Mouse (Mus musculus) cerebellum, postnatal 25 days (tissue): Measurements from ENCODE around the gene App.

Source experiments
- DNase-seq, 2 experiments: peaks; one replicate each; pipeline ENCODE4 v3.0.0; 2021; ENCODE audit warnings: mixed read lengths in 2 of 2

App gene

DNA sequence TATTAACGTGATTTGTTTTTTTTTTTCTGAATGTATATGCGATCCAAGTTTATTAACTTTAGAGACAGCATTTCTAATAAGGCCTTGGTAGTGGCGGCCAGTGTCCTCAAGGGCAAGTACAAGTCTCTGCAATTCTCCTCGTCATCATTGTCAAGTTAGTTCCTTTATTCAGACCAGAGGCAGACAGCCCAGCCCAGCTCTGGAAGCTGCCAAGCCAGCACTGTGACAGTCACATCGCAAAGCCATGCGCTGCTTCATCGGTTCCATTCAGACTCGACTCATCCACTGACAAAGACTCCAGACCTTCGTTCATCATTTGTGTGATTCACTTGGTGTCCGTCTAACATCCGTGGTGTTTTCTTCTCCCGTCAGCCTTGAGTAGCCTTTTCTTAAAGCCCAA is 100.9 kb downstream of the App start:
- DNase-seq = no peak

DNA sequence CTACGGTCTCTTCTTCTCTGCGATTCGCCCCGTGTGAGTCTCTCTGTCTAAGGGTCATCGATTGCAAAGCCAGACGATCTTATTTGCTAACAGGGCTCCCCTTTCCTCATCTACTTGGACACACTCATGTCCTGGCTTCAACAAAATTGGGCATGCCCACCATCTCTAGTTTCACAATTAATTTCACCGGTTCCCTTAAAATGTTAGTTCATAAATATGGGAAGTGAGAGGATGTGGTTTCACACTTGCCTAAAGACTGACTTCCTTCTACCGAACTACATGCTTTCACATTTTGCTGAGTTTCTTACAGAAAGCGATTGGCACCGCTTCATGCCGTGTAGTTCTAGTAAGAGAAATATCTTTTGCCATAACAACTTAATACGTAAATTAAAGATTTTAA is 101.8 kb downstream of the App start:
- DNase-seq = no peak

DNA sequence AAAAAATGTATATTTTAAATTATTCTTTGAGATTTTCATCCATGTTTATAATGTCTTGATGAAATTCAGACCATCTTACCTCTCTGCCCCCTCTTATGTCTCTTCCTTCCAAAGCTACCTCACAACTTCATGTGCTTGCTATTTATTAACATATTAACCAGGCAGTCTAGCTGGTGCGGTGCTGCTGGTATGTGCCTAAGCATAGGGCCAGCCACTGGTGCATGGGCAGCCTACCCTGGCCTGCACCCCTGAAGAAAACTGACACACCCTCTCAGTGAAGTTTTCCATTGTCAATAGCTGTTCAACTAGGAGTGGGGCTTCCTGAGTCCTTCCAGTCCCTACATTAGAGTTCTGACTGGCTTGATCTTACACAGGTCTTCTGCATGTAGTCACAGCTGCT is 102.3 kb downstream of the App start:
- no peak for DNase-seq

DNA sequence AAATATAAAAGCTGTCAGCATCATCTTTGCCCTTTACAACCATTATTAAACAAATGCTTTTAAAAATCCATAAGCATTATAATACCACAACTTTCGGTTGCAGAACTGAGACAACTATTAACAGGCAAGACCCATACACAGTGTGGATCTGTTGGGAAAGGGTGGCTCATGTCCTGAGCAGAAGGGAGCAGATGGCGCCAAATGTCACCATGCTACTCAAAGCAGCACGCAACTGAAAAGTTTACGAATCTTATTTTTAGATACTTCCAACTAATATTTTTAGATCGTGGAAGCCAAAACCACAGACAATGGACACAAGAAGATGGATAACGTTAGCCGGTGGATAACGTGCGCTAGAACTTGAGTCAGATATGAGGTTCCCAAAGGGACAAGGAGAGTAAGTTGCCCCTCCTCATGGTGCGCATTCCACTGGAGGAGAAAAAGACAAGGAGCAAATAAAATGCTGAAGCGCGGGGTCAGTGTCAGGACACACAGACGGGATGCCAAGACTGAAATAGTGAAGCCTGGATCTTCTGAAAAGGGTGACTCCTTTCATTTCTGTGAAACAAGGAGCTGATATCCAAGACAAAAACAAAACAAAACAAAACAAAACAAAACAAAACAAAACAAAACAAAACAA is 106.2 kb downstream of the App start:
- peak; percentile 61 to 78 for DNase-seq

DNA sequence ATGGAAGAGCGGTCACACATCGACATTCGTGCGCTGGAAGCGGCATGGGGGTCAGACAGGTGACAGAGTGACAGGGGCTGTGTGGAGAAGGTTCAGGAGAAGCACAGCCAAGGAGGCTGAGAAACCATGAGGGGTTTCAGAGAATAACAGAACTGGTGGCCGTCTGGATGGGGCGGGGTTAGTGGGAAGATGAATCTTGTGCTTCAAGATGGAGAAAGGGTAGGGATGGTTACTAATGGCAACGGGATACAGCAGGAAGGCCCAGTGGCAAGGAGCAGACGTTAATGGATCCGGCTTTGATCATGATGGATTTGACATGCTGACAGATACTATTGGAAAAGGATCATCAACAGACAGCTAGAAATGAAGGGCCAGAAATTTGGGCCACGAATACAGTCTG is 107.3 kb downstream of the App start:
- DNase-seq = no peak

DNA sequence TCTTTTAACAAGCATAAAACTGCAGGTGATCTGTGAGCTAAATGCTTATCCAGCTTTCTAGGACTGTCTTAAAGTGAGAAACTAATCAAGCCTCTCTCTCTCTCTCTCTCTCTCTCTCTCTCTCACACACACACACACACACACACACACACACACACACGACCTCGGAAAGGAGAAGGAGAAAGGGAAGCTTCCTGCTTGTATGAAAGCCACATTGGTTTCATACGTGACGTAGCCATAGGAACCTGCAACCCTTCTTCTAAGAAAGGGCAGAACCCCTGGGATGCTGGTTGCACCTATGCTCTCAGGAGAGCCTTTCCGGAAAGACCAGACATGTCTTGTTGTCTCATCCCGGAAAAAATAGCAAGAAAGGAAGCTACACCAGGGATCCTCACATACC is 108.8 kb downstream of the App start:
- no peak for DNase-seq

DNA sequence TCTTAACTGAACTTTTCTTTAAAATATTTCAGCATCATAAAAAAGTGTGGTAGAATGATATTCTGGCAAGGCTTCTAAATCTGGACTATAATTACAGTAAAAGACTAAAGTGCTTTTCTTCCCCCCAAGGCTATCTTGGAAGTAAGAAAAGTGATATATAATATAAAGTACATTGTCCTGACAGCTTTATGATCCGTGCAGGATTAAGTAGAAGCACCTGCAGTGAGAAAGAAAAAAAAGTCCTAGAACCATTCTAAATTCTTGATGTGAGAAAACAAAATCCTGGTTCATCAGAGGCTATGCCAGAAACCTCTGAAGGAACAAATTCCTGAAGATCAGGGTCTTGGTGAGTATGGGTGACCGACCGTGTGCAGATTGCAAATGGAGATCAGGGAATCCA is 110.8 kb downstream of the App start:
- DNase-seq = no peak

DNA sequence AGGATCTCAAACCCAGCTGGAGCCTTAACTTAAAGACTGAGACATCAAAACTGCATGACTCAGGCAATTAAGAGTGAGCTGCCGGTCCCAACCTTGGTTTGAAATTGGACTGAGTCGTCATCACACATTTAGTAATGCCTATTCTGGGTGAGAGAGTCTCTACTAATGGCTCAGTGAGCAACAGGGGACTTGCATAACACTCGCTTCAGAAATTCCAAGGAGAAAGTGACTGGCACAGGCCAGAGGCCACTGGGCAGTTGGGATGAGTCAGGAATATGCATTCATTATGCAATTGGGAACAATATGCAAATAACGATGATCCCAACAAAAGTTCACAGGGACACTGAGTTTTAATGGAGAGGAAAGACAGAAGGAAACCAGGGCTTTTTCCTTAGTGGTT is 111.8 kb downstream of the App start:
- no peak for DNase-seq

DNA sequence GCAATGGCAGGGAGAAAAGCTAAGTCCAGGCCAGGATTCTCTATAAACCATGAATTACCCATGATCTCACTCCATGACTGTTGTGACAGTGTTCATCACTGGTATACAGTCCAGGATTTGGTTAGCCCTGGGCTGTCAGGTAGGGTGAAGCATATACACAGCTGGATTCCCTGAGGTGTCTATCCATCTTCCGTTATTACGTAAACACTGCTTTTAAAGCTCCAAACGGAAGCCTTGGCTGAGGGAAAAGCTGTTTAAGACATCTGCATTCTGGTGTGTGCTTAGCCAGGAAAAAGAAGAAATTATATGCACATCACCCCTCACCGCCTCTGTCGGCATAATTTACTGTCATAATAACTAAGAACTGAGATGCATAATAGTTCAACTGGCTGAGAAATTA is 115.4 kb downstream of the App start:
- DNase-seq = no peak

DNA sequence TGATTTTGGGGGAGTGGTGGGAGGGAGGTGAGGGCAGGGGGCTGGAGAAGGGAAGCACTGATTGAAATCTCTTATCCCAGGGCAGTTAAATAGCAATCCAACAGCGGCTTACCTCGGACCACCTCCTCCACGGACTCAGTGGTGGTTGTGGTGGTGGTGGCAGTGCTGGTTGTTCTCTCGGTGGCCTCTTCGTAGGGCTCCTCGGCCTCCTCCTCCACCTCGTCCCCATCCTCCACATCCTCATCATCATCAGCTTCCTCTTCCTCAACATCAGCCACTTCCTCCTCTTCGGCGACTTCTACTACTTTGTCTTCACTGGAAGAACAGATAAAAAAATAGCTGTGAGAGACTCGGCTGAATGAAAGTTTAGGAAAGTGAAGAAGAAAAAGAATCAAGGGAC is 117.4 kb downstream of the App start:
- DNase-seq = no peak

DNA sequence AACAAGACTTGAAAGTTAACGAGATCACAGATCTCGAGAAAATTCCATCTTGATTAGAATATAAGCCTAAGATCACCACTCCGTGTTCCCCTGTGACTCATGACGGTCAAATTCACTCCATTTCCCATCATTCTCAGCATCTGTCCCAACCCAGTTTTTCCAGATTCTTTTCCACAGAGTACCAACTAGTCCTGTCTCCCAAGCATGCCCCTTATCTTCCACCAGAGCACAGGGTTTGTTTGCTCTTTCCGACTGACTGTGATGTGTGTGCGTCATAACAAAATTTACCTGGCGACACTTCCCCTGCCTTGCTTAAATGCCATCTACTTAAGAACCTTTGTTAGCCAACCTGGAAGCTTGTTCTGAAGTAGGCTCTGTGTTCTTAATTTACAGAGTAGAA is 119.6 kb downstream of the App start:
- no peak for DNase-seq

DNA sequence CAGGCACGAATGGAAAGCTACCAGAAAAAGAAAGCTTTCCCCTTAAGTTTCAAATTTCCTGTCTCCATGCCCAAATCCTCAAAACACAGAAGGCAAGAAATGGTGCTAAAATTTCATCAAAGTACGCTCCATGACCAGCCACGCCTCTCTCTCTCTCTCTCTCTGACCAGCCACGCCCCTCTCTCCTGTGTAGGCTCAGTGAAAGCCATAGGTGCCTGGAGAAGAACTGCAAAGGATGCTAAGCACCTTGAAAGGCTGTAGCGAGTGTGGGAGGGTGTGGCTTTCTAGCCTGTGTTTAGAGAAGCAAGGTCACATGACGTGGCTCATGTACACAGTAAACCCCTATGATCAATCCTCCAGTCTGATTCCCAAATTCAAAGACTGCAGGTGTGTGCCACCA is 126.3 kb downstream of the App start:
- no peak for DNase-seq

DNA sequence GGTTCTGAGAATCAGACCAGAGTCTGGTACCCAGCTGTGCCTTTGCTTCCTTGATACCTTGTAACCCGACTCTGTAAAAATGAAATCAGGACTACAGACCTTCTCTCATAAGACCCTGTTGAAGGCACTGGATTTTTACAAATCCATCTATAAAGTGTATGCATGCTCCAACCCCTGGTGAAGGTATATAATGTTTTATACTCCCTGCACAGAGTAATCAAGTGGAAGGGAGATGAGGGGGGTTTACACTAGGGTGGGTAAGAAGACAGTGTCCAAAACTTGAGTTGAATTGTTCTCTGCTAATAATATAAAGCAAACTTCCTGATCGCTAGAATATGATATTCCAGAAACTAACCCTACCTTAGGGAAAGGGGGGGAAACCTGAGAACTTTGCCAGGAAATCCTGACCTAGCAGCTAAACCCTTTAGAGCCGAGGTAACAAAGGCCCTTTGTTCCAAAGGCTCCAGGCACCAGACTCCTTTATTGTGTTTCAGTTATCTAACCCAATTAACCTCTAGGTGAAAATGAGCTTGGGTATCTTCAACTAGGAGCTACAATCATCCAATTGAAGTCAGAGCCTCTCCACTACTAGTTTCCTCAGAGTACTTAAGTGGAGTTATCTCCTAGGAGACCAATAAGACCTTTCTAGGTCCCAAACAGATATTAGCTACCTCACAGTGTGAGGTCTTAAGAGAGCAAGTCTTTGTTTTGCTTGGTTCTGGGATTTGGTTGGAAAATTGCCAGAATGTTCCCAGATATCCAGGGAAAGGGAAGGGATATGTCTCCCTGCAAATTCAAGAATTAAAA is 132.2 kb downstream of the App start:
- no peak for DNase-seq

DNA sequence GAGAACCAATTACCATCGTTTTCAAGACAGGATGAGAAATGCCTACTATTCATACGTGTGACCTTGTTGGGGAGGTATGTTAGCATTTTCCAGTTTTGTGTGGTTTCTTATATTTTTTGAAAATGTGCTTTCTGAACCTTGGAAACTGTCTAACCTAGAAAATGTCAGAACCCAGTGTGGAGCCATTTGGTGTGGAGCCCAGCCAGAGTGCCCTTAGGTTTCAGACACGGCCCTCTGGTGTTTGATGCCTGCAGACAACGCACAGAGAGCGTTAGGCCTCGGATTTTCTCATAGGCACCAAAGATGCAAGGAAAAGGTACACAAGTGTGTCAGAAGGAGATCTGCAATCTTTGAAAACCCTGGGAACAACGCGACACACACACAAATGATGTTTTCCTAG is 134.8 kb downstream of the App start:
- peak; percentile 69 to 80 for DNase-seq

DNA sequence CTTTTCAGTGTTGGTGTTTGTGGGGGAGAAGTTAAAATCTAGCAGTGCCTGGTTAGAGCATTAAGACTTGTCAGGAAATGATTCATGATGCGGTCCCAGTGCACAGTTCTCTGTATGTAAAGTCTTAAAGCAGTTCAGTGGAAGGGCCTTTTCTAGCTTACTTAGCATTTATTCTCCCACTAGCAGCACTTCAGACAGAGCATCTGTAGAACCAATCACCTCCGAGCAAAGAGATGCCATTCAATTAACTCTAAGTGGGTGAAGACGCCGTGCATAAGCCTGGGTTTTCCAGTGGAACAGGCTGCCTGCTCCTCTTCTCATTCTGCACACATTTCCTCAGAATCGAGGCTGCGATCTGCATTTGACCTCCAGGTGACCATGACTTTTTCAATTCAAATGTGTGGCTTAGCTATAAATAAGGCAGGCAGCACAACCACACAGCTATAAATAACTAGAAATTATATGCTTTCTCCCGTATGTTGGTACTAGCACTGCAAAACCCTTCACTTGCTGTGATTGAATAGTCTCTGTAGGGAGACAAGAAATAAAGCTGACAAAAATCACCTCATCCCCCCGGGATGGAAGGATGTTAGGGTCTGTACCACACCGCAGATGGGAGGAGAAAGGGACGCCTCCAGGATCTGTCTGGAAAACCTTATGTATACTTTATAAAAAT is 135.5 kb downstream of the App start:
- DNase-seq = no peak

DNA sequence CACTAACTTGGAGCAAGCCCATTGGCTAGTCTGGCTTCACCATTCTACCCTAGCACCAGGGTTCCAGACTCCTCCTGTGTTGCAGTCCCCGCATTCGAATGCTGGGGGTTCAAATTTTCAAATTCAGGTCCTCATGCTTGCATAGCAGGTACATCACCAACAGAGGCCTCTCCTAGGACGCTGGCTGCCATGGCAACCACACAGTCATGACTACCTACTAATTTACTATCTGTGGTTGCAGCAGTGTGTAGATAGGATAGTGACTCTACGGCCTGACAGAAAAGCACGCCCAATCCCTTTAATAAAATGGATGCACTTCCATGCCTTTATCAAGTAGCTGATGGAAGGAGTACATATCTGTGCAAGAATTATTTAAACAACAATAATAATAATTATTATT is 137.8 kb downstream of the App start:
- no peak for DNase-seq

DNA sequence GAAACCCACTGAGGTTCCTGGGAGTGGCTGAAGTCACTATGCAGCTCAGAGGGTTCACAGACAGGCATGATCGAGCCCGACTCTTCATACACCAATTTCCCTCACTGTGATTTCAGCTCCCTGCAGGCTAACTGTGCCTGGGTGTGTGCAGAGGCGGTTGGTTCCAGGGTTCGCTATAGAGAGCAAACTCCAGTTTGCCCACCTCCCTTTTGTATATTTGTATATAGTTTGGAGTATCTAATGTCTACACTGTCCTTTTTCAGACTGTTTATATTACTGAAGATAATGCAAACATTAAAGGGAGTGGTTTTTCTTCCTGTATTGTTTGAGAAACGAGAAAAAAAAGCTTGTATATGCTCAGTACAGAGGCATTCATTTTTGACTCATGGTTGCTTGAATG is 139.8 kb downstream of the App start:
- no peak for DNase-seq

DNA sequence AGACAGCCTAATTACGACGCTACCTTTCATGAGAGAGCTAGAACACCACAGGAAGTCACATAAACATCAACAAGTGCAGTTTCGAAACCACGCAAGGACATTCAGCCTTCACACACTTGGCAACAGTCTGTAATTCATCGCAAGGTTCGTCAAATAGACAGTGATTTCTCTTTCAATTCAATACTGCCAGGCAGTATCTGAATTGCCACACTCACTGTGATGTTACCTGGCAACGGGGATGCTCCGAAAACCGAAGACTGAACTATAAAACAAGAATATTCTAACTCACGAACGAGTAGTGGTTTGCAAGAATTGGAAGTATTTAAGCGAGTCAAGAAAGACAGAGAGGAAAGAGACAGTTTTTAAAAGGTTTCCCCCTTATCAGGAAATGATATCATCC is 142.8 kb downstream of the App start:
- DNase-seq = no peak

DNA sequence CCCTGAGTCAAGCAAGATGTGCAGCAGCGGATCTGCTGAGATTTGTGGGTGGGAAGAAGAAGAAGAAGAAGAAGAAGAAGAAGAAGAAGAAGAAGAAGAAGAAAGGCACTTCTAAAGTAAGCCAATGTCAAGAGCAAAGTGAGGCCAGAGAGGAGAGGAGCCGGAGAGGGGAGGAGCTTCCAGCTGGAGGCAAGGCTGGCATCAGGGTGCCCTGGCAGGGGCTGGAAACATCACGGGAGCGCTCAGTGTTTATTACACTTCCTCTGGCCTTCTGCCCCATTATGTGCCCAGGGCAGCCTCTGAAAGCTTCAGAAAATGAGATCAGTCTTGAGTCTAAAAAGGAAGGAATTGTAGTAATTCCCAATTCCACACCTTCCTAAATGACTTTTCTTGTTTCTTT is 145.2 kb downstream of the App start:
- DNase-seq = no peak

DNA sequence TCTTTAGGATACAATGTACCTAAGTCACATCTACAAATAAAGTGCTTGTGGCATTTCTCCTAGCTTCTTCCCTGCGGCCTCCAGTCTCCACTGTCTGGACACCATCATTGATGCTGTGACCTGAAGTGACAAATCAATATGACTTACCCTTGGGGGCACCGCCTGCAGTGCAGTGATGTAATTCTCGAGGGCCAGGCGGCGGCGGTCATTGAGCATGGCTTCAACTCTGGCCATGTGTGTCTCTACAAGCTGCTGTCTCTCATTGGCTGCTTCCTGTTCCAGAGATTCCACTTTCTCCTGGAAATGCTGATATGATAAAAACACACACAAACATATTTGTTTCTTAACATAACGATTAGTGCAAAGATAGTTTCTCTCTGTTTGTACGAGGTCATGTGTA is 148.9 kb downstream of the App start:
- DNase-seq = no peak

DNA sequence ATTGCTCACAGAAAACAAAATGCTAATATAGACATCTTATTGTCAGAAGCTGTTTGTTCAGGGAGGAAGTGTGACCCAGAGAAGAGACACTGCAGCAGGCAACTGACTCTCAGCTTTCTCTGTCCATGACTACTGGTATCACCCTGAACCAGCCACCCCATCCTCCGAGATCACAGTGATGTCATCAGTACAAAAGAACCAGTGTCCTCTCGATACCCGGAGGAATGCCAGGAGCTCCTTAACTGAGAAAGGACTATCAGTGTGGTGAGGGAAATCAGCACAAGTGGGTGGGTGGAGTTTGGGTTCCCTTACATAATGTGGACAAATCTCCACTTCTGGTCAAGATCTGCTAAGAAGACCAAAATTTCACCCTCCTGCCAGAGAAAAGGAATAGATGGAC is 150.5 kb downstream of the App start:
- no peak for DNase-seq

DNA sequence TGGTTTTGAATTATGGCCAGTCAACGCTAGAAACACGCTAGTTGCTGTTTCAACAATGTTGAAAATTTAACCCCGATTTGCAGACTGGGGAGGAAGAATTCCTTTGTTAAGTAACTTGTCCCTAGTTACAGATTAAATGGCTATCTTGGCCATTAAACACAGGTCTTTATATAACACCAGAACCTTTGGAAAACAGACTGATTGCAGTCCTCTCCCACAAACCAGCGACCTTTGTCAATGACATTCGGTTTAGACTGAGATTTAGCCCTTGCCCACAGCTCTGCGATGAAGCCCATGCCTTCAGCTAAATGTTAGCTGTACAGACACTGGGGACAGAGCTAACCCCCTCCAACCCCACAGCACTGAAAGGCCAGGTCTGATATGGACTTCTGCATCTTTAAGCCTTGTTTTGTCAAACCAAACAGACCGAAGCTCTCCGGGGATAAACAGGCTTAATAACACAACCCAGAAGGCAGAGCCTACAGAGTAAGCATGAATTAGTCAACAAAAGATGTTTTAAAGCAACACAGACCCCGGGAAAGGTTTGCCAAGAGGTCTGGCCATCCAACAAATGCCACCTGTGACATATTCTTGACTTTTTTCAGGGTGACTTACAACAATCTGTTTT is 152.8 kb downstream of the App start:
- DNase-seq = no peak

DNA sequence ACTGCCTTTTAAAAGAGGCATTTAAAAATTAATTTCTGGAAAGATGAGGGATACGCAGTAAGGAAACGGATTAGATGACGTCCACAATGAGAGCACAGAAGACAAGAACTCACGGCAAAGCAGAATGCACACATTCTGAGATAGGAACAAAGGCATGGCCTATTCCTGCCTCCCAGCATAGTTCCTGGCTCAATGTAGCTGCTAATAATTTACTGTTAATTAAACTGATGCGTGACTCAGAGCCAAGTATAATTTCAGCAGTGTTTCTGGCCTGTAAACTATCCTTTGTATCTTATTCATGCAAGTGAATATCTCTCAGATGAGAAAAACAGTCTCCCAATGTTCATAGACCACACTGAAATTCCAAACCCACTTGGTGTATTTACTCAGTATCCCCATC is 154.3 kb downstream of the App start:
- DNase-seq = no peak

DNA sequence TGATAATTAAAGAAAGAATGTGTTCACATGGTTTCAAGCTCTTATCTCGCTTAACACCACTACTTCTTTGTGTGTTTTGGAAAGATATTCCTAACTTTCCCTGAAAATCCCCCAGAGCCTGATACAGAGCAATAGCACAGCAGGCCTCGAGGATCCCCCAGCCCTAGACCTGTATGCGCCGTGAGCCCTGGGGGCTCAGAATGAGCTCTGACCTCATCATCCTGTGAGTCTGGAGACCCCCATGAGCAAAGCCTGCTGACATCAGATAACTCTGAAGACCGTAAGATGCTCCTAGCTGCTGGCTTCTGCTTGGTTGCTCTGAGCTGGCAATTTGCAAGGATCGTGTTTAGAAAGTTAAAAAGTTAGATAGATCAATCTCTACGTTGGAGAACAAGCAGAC is 155.7 kb downstream of the App start:
- DNase-seq = no peak
